ENCODE assay signal across 33 mouse cellular contexts in the genomic region with DNA sequence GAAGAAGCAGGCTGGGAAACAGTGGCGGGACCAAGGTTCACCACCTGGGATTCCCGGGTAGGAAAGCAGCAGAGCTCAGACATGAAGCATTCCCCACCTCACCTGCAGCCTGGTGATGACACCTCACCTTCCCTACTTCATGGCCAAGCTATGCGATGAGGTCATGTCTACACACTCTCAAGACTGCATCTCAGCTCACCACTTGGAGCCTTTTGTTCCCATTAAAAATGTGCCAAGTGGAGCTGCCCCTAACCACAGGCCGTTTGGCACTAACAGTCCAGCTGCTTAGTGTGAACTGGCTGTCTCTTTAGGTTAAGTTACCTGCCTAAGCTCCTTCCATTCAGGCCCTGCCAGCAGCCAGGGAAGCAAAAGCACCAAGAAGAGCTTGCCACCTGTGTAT. TPM values are rescaled to one million over a fixed set of nuclear protein-coding genes. Genes with fewer than 3 reads are reported as not detected.
"Had no signal": no experiment of that assay in that cellular context is flagged by ENCODE, and none has a peak within 500 bp of the region (broad histone marks: within the 10 kb centered on the region; RNA-seq: fewer than 3 reads in every experiment).

No protein-coding gene starts in this region.

- H3K9ac ChIP-seq: forebrain, postnatal 0 days; heart, embryonic 13.5 days; heart, embryonic 15.5 days; hindbrain, embryonic 13.5 days; hindbrain, embryonic 15.5 days; kidney, embryonic 15.5 days; limb, embryonic 13.5 days; limb, embryonic 15.5 days had no signal

- ATAC-seq: forebrain, postnatal 0 days; hindbrain, postnatal 0 days; intestine, embryonic 16.5 days had no signal

- DNase-seq: forebrain, postnatal 0 days; gastrocnemius, postnatal 14 days; gastrocnemius, postnatal 36 days; heart, postnatal 14 days; heart, postnatal 36 days; kidney, adult 11 months; kidney, adult 9 months; kidney, postnatal 14 days; kidney, postnatal 36 days; layer of hippocampus, adult 9-11 months; layer of hippocampus, postnatal 36 days; left cerebral cortex, postnatal 4 days had no signal

- H3K27me3 ChIP-seq: heart, embryonic 13.5 days; heart, embryonic 15.5 days; hindbrain, embryonic 13.5 days; hindbrain, embryonic 15.5 days; kidney, embryonic 15.5 days; limb, embryonic 13.5 days; limb, embryonic 15.5 days had no signal

- H3K36me3 ChIP-seq: hindbrain, embryonic 15.5 days had no signal

- H3K4me2 ChIP-seq: heart, embryonic 11.5 days; heart, embryonic 13.5 days; heart, embryonic 15.5 days; hindbrain, embryonic 13.5 days; hindbrain, embryonic 15.5 days; kidney, embryonic 15.5 days; limb, embryonic 13.5 days; limb, embryonic 15.5 days had no signal

- H3K4me3 ChIP-seq: heart, embryonic 13.5 days; heart, embryonic 15.5 days; hindbrain, embryonic 13.5 days; hindbrain, embryonic 15.5 days; kidney, embryonic 15.5 days; limb, embryonic 13.5 days; limb, embryonic 15.5 days had no signal

- H3K9me3 ChIP-seq: heart, embryonic 13.5 days; heart, embryonic 15.5 days; hindbrain, embryonic 13.5 days; hindbrain, embryonic 15.5 days; kidney, embryonic 15.5 days; limb, embryonic 13.5 days; limb, embryonic 15.5 days had no signal

- H3K27ac ChIP-seq: heart, embryonic 13.5 days; heart, embryonic 15.5 days; hindbrain, embryonic 13.5 days; hindbrain, embryonic 15.5 days; hindbrain, postnatal 0 days; kidney, embryonic 15.5 days; kidney, postnatal 0 days; limb, embryonic 13.5 days; limb, embryonic 15.5 days had no signal

RNA-seq across cellular contexts. Expression of a gene that starts 40.8 kb away (rescaled TPM):
- total RNA-seq: forebrain, postnatal 0 days; hematopoietic stem cell, adult 5-6 weeks; layer of hippocampus, postnatal 14 days; liver, adult 2 months had no signal
- polyA plus RNA-seq: forebrain, postnatal 0 days; gonadal fat pad, adult 2 months; heart, embryonic 11.5 days; heart, embryonic 13.5 days; heart, embryonic 15.5 days; heart, postnatal 0 days; hindbrain, embryonic 11.5 days; hindbrain, embryonic 13.5 days; hindbrain, embryonic 15.5 days; hindbrain, postnatal 0 days; intestine, embryonic 14.5 days; intestine, embryonic 16.5 days; kidney, adult 2 months; kidney, embryonic 15.5 days; kidney, postnatal 0 days; large intestine, adult 2 months; limb, embryonic 11.5 days; limb, embryonic 13.5 days; limb, embryonic 15.5 days; liver, adult 2 months had no signal
